Mouse (Mus musculus) spleen, postnatal 4 days (tissue): ENCODE data around the gene D16Ertd472e.

ENCODE experiments used
- DNase-seq, 2 experiments: peaks; one replicate each; pipeline ENCODE4 v3.0.0; 2022; ENCODE audit warnings: low spot score in 2 of 2

D16Ertd472e gene

DNA sequence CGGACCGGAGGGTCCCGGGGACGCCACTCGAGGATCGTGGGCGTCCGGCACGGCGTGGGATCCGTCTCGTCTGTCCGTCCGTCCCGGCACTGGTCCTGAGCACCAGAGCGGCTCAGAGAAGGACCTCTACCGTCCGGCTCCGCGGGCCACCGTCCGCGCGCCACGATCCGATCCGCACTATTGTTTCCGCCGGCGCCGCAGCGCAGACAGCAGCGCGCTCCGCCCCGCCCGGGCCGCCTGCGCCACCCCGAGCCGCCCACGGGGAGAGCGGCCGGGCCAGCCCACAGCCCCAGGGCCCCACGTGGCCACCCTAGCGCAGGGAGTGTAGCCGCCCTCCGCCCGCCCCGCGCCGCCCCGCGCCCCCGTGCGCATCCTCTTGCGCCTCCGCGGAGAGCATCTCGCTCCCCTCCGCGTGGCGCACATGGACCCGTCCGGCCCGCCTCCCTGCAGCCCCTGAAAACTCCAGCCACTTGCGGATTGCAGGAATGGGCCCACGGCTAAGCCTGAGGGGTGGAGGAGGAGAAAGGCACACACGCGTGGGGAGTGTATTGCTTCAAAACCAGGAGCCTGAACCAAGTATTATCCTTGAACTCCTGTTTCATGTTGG lies at the start of gene D16Ertd472e:
TSS of gene D16Ertd472e (minus strand) at position 231 of the 607 bp plus-strand sequence.
- DNase-seq = peak; percentile 81 to 89

DNA sequence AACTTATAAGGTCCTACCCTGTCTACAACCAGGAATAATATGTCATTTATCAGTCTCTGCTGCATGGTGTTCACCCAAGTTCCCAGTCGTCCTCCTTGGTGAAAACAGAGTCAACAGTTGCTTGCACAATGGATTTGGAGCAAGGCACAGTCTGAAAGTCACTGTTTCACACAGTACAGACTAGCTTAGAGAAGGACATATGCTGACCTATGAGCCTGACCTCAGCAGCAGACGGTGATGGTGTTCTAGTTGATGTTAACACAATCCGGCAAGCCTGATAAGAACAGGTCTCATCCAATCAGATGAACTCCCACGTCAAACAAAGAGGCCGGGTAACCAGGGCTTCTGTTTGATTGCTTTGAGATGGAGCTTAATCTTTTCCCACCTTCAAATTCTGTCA lies 46.2 kb upstream of the D16Ertd472e start:
- DNase-seq = no peak

DNA sequence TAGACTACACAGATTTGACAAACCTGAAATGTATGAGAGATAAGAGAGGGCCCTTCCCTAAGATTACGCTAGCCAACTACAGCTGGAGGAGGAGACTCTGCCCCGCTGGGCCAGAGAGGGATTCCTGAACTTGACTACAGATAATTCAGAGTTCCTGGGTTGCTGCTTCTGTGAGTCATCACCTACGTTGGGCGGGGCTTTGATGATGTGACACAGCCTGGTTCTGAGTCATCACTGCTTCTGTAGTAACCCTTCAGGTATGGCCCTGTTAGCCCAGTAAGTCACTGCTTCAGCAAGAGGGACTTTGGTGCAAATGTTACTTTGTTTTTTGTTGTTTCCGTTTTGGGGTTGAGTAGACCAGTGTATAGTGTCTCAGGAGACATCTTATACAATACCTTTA lies 42.9 kb upstream of the D16Ertd472e start:
- no peak for DNase-seq

DNA sequence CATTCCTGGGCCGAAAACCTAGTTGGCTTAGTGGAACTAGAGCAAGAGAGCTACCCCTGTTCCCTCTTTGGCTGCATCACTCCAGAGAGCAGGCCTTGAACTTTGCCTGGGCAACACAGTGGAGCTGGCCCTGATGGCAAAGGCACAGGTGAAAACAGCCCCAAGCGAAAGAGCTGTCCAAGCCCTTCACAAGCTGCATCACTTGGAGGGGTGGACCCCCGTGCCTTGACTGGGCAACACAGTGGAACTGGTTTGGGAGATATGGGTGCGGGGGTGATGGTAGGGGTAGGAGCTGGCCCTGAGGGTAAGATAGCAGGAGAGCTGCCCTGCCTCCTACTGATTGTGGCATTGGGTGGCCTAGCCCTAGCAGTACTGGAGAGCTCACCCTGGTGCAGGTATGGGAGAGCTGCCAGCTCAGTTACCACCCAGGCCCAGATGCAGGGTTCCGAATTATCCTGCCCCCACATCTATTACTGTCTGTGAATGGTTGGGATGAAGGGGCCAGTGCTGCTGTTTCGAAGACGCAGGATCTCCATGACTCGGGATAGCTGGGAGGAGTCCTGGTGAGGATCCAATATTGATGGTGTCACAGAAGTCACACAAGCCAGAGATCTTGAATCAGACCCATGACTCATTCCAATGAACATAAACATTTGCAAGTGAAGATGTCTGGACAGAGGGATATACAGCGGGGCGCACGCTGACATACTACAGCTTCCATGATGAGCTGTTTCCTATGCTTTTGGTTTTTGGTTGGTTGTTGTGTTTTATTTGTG lies 41.4 kb upstream of the D16Ertd472e start:
- DNase-seq = no peak

DNA sequence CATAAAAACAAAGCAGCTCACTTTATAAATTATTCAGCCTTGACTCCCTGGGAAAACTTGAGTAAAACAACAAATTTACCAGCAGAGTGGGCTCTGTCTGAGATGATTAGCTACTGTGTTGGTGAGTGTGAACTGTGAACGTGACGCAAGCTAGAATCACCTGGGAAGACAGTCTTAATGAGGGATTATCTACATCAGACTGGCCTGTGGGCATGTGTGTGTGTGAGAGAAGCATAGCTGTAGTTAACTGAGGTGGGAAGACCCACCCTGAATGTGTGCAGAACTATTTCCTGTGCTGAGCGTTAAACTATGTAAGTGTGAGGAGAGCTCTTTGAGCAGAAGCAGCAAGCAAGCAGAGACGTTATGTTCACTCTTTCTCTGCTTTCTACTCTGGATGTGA lies 29.7 kb upstream of the D16Ertd472e start:
- DNase-seq = no peak

DNA sequence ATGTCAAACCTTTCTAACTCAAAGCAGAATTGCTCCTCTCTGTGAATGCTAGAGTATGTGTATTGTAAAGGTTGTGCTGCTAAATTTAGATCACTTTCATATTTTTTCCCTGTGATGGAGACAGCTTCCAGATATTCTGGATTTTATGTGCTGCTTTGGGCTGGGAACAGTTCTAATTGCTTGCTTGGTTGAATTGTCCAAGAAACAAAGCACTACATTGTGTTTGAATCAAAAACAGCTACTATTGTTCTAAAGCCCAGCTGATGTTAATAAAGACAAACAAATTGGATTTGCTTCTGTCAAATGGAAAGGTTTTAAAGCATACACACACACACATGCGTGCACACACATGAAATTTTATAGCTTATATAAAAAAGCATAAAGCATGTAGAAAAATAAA lies 22.4 kb upstream of the D16Ertd472e start:
- DNase-seq = no peak

DNA sequence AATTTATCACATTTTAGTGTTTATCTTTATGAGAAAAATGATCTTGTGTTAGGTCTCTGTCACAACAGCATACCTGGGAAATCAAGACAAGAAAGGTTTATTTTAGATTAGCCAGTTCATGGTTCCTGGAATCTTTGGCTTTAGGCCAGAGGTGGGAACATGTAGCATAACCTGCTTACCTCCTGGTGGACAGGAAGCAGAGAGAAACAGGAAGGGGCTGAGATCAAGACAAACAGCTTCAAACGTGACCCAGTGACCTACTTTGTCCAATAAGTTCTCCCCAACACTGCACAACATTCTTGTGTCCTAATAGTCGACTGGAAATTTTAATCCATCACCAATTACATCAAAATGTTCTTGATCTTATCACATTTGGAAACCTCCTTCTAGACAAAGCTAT lies 19.9 kb upstream of the D16Ertd472e start:
- DNase-seq = no peak

DNA sequence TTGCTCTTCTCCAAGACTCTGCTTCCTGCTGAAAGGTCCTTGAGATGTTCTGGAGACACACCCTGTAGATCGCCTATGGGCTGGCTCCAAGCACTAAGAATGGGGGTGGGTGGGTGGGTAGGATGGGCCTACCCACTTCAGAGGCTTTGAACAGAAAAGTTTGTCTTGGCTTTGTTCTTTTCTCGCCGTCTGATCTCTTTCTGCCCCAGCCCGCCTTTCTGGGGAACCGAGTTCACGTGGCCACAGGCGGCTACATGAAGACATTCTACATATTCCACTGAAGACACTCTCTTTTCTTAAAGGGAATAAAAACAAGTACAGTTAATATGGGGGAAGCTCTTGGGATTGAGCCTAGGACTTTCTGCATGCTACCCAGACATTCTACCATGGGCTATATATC lies 19.3 kb upstream of the D16Ertd472e start:
- no peak for DNase-seq

DNA sequence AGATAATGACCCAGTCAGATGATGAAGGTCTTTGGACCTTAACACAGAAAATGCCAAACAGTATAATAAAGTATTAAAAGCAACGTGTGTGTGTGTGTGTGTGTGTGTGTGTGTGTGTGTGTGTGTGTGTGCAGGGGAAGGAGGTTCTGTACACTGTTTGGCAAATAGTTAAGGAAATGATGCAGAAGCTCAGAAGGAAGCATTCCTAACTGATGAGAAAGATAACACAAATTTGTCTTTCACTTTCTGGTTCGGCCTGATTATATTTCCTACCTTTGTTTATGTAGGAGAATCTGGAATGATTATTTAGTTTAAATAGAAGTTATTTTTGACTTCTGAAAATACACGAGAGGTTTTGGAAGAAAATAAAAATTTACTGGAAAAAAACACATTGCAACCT lies 17.6 kb upstream of the D16Ertd472e start:
- DNase-seq = no peak

DNA sequence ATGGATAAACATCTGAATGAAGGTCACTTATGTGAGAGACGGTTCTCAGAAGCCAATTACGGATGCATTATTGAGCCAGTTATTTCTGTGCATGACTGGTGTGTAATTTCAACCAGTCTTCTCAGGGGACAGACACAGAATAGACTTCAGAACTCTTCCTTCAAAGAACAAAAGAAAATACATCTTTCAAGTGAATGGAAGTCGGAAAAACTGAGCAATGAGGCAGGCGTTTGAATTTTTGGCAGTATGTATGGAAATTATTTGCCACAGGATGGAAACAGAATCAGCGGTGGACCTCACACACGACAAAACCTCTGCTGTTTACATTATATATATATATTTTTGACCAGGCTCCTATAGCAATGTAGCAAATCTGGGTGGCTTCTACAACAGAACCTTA lies 14.6 kb upstream of the D16Ertd472e start:
- DNase-seq = no peak

DNA sequence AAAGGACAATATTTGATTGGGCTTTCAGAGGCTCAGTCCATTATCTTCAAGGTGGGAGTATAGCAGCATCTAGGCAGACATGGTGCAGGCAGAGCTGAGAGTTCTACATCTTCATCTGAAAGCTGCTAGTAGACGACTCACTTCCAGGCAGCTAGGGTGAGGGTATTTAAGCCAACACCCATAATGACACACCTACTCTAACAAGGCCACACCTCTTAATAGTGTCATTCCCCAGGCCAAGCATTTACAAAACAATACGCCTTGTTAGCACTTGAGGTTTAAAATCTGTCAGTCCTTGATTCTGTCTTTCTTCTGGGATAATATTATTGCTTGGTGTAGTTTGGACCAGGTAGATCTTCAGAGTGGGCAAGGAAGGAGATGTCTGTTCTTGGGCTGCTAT lies 12.3 kb upstream of the D16Ertd472e start:
- no peak for DNase-seq

DNA sequence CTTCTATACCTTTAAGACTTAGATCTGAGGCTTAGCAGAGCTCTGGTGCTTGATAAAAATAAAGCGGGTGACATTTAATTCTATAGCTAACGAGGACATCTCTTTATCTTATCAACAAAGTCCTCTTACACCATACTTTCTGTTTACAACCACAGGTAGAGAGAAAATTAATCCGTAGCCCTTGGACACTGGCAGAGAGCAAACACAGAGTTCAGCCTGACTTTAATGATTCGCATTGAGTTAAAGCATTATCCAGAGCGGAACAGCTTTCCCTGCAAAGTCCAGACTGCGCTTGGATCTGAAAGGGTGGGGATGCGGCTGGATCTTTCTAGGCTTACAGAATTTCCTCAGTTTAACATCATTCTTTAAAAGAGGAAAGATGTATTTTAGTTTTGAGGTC lies 10.1 kb upstream of the D16Ertd472e start:
- DNase-seq = no peak

DNA sequence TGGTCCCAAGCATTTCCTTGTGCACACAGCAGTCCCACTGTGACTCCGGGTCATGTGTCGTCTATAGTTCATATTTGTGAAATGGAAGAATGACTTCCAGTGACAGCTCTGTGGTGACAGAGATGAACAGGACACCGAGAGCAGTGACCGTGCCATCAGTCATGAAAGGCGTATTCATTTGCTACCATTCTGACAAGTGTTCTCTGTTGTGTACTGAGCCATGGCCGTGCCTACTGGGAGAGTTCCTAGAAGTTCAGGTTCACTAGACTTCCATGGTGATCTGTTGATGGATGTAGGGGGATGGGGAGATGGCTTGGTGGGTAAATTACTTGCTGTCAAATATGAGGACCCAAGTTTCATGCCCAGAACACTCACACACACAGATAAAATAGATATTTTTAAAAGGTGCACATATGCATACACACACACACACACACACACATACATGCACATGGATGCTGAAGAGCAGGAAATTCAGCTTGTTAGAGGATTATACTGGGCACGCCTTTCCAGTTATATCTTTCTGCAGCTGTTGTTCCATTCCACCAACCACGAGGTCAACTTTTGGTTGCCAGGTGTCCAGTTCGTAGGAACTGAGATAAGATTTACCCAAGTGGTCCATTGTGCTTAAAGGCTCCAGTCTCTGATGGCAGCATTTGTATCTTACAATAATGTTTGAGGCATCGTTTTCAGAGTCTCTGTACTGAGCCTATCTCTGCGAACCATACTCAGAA lies 9.3 kb upstream of the D16Ertd472e start:
- DNase-seq = no peak

DNA sequence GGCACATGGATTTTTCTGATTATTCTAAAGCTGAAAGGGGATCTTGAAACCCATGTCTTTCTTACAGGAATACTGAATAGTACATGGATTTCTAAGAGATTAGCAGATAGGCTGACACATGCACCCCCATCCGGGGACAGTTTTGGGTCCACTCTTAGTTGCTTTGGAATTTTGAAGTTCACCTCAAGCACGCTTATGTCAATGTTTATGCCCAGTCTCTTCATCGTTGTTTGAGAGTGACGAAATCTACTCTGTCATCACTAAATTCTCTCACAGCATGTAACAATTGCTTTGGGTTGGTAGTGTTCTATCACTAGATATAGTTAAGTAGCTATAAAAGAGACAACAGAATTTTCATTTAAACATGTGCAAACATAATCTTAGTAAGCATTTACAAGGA lies 8.7 kb upstream of the D16Ertd472e start:
- no peak for DNase-seq

DNA sequence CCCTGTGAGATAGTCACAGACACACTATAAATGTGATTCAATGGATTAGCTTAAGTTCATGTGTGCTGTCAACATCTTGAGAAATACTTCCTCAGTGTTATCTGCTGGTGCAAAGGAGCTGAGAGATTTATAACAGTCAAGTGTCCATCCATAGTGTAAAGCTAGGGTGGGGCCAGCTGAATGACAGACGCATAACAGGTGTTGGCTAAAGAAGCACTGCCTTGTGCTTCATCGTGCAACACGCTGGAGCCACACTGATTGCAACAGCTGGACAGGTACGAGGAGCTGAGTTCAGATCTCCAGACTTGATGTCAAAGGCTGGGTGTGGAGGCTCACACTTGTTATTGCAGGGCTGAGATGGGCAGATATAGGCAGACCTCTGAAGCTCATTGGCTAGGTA lies 7.5 kb upstream of the D16Ertd472e start:
- no peak for DNase-seq

DNA sequence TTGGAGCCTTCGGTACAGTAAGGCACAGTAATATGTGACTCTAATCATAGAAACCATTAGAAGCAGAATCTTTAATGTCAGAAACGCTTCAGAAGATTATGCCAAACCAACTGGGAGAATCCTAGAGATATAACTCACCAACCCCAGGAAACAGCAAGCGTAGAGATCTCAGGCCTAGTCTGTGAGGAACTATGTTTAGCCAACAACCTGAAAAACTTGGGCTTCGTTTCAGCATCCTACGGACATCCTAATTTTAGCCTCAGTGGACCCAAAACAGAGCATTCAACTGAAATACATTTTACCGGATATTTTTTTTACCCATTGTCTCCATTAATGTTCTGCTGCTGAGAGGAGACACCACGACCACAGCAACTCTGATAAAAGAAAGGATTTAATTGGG lies 3.9 kb upstream of the D16Ertd472e start:
- DNase-seq = no peak

DNA sequence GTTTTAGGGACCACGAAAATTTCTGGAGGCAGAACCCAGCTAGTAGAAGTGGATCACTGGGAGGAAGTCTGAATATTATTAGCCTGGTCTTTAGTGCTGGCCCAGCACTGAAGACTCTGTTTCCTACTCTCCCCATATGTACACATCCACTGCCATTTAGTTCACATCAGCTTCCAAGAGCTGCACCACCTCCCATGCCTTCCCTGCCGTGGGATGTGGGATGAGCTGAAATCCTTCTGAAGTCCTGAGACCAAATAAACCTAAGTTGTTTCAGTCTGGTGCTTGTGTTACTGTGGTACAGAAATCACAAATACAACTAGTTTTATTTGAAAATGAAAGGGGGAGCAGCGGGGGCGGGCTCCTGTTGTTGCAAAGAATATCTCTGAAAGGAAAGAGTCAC lies 2.9 kb upstream of the D16Ertd472e start:
- no peak for DNase-seq

DNA sequence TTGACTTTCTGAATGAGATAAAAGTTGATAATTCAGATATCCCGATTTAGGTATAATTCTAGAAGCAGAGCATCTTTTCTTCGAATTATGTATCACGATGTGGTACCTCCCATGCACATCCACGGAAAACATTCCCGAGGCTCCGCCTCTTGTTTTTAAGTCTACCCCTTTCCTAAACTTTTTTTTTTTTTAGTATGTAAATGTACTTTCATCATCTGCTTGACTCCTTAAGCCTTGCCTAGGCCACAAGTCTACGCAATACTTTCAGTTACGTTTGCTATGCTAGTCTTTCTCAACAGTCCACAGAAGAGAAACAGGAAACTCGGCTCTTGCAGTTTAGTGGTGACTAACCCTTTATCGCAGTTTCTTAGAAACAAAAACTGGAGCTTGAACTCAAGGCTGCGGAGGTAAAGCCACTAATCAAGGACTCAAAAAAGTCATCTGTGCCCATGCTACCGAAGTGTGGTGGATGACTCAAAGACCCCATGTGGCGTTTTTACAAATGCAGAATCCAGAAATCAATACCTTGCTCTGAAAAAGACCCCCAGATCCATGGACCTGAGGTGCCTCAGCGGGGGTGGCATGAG lies 670 bp upstream of the D16Ertd472e start:
- DNase-seq = no peak

DNA sequence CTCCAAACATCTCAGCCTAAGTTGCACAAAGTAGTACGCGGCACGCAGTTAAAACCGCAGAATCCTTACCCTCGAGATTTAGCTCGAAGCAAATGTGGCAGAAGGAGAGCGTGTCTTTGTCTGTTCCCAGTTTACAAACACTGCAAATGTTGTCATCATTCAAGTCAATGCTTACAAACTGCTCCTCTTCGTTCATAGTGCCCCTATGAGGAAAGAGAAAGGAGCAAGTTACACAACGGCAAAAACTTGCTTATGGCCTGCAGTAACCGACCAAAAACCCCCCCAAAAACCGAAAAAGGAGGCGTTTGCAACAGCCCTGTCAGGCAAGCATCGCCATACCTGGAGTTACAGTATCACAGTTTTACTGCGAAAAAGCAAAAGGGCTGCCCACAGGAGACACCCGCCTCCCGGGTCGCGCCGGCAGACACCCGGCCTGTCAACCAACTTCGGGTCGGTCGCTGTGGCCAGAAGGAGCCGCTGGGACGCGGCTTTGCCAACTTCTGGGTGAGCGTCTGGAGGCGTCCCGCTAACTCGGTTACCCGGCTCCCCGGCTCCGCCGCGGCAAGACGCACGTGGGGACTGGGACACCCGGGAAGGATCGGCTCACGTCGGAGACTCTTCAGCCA lies 543 bp downstream of the D16Ertd472e start:
- DNase-seq = peak in 1 of 2 experiments; percentile 56

DNA sequence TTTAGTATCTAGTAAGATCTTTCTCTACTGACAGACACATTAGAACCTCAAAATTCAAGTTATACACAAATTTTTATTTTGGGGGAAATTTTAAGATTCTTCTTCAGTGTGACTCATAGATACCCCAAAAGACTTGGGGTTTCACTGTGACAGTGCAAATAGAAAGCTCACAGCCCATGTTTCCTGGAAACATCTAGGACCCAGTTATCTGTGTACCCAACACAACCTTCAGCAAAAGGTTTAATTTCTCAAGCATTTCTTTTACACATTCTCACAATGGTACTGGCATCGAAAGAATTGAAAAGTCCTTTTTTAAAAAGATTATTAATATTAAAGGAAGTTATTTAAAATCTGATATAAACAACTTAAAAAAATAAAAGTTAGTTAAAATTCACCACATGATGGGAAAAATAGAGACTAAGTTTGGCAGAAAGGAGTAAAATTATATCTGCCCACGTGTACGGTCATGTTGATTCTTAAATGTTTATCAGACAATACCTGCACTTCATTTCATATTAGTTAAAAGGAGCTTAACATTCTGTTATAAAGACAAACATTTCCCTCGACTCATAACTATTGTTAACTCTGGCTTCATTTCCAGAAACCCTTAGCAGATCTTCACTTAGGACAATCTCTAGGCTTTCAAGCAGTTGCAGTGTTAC lies 1.2 kb downstream of the D16Ertd472e start:
- no peak for DNase-seq

DNA sequence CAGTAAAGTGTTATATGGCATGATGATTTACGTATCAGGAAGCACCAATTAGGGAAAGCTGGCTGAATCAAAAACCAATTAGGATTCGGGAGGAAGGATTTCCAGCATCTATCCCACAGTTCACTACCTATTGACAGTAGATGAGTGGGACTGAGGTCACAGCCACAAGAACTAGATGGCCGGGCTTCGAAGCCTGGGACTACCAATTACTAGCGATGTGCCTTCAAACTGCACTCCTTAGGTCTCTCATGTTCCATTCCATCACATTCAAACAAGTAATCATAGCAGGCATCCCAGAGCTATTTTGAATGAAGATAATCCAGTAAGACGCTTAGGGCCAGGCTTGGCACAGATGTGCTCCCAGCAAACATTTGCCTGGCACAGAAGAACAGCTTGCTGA lies 2.3 kb downstream of the D16Ertd472e start:
- DNase-seq = no peak

DNA sequence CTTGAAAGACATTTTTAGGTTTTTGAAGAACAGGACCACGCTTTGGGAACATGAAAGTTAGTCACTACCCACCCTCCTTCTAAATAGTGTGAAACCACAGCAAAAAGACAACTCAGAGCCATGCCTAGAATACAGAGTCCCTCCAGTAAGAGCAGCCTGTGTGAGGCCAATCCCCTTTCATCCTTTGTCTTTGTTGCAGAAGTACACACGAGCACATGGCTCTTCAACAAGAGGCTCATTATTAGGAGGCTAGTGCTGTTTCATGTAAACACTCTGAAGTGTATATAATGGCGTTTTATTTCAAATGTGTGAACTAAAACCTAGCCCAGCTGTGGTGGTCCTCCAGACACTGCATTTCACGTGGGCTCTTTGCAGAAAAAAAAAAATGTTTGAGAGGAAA lies 3.5 kb downstream of the D16Ertd472e start:
- no peak for DNase-seq
